Mouse (Mus musculus) layer of hippocampus, postnatal 36 days (tissue): Measurements from ENCODE around the gene Ogfod3. TPM values are rescaled to one million over a fixed set of nuclear protein-coding genes. Genes with fewer than 3 reads are reported as not detected.

Experiments used
- DNase-seq, 2 experiments: peaks; one replicate each; pipeline ENCODE4 v3.0.0; 2022
- total RNA-seq, 2 experiments: library from RNA; stranded (reverse); gene quantifications; 2 replicates each; pipeline ENCODE4 v1.2.3; 2021

Ogfod3 gene
- 1 to 10 TPM; 6.0 to 7.0 TPM for total RNA-seq

DNA sequence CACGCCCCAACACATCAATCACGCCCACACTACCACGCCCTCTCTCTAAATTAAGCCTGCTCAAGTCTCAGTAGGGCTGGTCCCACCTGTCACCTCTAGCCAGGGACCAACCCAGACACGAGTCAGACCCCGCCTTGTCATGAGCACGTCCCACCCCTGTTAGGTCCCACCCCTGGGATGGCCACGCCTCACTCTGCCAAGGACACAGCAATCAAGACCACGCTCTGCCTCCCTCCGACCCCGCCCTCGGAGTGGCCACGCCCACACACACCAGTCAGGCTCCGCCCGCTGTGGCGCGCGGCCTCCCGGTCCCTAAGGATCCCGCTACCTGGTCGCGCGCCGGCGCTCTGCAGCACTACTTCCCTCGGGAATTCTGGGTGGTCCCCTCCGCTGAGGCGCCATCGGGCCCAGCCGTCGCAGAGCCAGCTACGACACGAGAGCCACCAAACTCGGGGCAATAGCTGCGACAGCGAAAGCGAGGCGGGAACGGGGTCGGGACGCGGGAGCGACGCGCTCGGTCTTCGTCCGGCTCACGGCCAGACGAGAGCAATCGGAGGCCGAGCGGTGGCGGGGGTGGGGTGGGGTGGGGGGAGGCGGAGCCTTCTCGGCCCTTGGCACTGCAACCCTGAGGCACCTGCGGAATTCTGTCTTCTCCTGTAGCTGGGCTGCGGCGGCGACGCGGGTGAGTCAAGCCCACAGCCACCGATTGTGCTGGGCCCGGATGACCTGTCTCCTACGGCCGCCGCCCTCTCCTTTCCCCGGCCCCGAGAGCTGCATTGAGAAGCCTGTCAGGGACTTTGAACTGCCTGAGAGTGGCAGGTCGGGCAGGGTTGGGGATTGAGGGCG is at the start of gene Ogfod3, which contains the start of gene Hexdc:
Gene Ogfod3, minus strand, starts transcription at position 551 of the 846 bp plus-strand sequence.
Gene Hexdc, plus strand, starts transcription at position 273 of the 846 bp plus-strand sequence.
- DNase-seq = peak; percentile 91 to 93

DNA sequence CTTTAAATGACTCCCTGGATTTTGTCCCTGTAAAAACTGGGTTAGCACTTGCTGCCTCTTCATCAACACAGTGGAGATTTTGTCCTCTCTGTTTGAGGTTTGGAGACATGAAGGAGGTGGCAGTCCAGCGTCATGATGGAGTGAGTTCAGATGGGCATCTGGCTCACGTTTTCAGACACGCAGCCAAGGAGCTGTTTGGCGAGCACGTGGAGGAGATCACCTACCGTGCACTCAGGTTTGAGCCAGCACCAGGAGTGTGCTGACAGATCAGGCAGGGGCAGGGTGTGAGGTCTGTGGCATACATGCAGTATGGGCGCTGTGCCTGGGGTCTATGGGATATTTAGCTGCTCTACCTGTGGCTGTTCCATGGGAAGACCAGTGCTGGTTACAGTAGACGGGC is 45.7 kb upstream of the Ogfod3 start:
- DNase-seq = no peak

DNA sequence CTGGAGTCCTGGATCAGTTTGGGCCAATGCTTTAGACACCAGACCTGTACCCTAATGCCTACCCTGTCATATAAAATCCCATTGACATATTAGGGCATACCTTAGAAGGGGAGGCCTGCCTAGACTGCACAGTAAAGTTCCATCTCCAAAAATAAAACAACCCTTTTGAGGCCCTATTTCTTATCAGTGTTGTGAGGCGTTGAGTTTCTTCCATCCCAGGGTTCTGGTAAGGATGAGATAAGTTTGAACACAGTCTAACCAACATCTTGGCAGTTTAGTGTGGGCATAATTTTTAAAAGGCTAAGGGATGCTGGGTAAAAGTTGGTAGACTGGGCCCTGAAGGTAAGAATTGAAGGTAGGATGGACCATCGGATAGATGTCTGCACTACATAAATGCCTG is 35.2 kb upstream of the Ogfod3 start:
- no peak for DNase-seq

DNA sequence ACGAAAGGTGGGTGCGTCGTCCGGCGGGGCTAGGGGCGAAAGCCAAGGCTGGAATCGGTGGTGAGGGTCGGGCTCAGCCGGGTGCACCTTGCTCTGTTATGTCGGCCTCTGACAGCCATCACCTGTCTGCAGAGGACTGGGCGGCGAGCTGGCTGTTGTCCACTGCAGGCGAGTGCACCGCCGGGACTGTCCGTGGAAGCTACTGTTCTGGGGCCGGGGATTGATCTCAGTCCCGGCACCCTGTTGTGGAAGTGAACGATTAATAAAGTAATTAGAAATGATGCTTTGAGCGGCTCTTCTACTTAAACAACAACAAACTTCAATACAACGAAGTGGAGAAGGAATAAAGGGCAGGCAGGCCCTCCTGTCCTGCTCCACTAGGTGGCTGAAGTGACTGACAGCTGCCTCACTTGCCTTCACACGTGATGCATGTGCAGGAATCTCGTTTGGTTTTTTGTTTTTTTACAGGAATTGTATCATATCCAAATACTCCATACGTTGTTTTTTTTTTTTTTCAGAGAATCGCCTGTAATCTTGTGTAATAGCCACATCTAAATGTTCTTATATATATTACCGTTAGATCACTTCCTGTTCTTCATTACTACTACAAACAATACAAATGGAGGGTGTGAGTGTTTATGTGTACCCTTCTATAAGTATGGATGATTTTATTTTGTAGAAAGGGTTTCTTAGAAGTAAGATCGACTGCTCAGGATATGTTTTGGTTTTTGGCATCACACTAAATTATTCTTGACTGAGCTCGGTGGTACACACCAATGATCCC is 33.0 kb upstream of the Ogfod3 start:
- DNase-seq = no peak

DNA sequence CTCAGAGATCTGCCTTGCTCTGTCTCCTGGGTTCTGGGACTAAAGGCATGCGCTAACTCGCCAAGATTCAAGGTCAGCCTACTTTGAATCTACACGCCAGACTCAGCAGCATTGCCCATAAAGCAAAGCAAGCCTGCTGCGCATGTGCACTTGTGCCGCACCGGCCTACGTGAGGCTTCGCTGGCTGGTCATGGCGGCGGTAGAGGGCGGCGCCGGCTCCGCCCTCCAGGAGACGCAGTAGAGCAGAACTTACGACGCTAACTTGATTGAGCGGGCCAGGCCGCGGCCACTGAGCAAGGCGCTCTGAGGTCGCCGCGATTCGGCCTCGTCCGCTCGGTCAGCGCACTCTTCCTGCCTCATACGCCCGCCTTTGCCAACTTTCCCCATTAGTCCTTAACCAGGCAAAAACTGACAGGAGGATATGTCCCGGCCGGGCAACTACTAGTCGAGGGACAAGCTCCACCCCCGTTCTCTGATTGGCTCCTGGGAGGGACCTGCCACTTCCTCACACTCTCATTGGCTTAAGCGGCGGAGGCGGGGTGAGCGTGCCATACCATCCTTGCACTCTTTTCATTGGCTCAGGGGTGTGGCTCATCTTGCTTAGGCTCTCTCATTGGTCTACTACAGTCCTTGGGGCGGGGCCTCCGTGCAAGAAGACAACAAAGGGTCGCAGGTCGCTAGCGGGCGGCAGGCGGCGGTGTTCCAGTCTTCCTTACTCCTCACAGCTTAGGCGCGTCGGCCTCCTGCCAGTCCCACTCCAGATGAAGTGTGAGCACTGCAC is 32.2 kb upstream of the Ogfod3 start, which contains the start of gene Narf:
Gene Narf, plus strand, starts transcription at position 690 of the 781 bp plus-strand sequence.
- peak; percentile 99 for DNase-seq

DNA sequence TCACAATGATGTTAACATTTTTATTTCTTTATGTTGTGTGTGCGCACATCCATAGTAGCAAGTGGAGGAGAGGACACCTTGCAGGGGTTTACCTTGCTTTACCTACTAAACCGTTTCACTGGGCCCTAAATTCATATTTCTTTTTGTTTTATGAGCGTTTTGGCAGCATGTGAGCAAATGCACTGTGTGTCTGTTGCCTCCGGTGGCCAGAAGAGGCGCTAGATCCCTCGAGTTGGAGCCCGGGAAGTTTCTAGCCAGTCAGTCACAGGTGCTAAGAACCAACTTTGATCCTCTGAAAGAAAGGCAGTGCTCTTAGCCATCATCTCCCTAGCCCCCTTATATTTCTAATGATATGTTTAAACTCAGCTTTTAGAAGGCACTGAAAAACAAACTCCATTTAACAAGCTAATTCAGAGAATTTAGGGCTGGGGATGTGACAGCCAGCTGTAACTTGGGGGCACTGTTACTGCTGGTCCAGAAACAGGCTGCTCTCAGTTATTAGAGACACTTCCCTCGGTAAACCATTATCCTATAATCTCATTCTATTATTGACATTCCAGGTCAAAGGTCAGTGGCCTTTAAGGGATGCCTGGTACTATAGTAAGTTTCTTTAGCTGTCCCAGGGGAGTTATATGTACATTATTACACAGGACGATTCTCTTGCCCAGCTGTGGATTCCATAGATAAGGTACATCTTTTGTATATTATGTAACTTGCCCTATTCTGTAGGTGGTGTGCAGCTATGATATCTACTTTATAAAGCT is 31.1 kb upstream of the Ogfod3 start:
- DNase-seq = no peak

DNA sequence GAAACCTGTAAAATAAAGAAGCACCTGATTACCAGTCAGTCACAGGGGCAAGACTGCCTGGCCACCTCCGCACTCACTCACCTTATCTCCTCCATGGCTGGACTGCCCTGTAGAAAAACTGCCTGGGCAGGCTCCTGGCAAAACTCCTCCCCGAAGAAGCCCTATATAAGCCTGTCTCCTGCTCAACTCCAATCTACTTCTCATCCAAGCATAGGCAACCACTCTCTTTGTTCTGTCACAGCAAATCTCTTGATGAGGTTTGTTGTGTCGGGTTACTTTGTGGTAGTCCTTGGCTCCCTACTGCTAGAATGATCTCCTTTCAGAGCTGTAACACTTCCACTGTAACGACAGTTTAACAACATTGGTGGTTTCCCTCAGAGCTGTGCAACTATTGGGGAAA is 28.2 kb upstream of the Ogfod3 start:
- no peak for DNase-seq

DNA sequence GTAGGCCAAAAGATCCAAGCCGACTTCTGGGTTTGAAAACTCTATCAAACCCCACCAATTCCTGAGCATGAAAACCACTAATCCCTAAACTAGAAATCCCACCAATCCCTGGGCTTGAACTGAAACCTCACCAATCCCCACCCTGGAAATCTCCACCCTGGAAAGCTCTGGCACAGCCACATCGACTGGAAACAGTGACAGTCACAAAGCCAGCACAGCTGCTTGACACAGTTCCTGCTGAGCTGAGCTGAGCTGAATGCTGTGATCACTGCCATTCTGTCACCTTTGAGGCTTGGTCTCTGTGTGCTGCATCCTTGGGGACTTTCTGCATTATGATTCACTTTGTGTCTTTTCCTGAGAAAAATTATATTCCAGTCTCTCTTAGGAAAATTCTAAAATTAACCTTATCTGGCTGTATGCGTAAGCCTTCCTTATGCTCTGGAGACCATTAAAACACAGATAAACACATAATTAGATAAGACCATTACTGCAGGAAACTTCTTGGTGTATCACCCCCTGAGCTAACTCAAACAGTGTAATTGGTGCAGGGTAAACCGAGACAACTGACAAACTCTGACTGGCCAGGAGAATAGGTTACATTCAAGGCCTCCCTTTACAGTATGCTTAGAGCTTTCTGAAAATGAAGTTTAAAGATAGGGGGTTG is 27.2 kb upstream of the Ogfod3 start:
- DNase-seq = no peak

DNA sequence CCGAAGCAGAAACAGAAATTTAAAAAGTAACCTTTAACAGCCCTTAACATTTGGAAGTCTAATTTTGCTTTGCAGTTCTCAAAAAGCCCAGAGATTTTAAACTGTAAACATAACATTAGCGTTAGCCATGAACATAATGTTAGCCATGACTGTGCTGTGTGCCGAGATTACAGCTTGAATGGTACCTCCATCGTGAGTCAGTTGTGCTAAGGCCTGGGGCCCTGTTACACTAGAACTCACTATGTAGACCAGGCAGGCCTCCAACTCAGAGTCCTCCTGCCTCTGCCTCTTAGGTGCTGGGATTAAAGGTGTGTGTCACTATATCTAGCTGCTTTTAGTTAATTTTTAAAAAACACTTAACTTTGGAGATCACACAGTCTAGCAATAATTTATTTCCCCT is 26.7 kb upstream of the Ogfod3 start:
- no peak for DNase-seq

DNA sequence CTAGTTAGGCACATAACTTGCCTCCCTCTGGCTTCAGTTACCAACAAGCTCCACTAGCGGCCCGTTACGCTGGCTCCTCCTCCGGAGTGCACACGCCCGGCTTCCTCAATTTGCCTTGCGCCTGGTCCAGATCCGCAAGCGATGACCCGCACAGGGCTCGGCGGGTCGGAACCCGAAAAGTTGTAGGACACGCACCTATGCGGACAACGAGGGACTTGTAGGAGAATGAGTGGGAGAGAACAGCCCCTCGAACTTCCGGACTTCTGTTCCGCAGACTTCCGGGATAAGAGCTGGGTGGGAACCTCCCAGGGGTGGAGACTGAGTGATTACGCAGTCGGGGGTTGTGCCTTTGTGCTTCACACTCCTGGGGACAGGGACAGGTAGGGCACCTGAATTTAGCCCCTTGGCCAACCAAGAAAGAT is 24.5 kb upstream of the Ogfod3 start, which contains the start of gene Cybc1:
Gene Cybc1, minus strand, starts transcription at position 305 of the 422 bp plus-strand sequence.
- DNase-seq = peak; percentile 74 to 76

DNA sequence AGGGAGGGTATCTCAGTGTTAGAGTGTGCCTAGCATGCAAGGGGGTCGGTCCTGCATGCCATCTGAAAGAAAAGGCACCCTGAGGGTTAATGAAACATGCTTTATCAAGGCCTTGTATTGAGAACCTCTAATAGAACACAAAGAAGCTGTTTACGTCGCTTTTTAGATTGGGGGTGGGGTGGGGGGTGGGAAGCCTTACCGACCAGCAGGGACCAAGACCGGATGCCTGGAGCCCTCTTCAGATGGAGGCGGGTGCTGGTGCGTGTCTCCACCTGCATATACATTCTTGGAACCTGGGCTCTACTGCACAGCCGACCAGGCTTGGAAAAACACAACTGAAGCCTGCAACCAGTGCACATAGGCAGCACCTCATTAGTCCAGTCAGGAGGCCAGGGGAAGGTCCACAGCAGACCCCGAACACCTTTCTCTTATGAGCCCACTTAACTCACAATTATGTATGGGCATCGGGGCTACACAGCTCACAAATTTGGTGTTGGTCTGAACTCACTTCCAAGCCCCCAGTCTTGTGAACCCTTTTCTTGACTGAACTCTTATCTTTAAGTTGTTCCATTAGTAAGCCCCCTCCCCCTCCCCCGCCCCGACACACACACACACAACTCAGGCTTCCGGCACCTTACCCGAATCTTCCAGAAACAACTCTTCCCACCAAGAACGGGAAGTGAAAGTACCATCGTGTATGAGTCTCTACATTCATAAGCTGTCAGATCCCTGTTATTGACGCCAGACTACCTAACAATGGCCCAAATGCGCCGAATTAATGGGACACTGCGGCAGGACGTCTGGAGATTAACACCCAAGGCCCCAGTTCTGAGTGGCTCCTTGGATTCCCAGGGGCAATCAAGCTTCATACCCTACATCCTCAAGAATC is 23.9 kb upstream of the Ogfod3 start:
- DNase-seq = no peak

DNA sequence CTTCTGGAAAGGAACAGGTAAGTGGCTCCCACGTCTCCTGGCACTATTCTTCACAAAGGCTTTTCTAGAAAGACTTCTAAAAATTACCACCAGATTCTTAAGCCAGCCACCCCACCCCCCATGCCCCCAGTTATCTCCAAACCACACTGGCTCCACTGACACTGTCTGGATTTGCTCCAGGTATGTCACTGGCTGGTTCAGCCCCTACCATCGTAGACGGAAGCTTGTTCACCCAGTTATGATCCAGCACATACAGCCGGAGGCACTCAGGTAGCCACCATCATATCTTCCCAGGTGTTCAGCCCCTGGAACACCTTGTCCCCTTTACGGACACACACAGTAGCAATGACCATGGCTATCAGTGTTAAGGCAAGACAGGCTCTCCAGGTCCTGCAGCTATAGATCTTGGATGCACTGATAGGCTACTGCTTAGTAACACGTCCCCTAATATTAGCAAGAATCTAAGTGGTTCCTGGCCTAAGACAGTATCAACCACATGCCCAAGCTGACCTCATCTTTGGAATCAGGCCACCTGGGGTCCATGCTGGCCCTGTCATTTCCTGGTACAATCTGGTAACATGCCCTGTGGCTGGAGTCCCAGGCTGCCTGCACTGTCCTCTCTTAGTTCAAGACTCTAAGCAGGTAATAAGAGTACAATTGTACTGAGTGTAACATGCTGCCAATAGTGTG is 17.0 kb upstream of the Ogfod3 start:
- no peak for DNase-seq

DNA sequence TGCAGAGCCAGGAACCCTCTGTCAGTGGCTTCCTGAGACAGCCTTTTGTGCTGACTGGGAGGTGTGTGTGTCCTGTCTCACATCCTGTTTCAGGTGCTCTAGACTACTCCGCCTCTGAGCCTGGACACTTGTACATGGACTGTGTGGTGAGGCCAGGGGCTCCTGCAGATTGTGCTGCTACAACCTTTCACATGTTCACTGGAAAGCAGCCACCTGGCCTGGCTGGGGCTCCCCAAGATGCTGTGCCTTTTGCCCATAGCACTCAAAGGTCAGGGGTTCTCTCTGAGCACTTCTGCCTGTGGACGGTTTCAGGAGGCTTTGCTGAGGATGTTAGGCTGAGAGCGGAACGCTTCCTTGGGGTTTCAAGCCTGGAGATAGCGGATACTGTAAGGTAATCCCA is 16.3 kb upstream of the Ogfod3 start:
- DNase-seq = no peak

DNA sequence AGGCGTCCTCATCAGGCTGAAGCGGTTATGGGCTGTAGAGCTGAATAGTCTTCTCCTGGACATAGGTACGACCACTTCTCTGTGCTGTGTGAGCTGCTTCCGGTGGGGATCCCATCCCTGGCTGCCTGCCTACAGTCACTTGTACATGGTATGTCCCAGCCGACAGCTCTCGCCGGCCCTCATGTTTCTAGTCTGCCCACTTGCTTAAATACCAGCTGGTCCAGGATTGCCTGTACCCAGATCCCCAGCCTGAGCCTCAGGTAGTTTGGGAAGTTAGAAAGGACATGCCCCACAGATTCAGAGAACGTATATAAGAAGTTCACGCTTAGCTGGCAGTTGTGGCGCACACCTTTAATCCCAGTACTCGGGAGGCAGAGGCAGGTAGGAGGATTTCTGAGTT is 15.3 kb upstream of the Ogfod3 start:
- DNase-seq = no peak

DNA sequence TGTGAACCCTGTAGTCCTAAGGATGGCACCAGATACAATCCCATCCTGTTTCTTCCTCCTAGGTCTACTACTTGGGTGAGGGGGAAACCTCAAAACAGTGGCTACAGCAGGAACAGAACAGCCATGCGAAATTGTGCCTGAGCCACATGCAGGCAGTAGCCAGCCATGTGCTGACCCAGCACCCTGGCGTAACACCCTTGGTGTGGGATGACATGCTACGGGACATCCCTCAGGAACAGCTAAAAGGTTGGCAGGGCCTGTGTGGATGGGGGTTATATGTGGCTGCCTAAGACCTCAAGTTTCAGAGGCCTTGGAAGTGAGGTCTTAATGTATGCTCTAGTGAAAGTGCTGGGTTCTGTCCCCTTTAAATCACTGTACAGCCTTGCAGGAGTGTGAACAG is 12.3 kb upstream of the Ogfod3 start:
- no peak for DNase-seq

DNA sequence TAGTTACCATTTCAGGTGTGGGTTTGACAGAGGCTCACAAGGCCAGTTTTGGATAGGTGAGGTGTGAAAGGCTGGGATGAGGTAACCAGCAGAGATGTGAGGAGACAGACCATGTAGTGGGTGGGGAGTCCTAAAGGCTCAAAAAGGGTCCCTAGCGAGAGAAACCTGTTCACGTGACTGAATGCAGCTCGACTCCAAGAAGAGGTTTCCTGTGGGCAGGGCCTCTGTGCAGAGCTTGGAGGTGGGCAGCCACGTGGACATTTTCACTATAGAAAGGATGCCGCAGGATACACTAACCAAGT is 701 bp downstream of the Ogfod3 start:
- DNase-seq = no peak

DNA sequence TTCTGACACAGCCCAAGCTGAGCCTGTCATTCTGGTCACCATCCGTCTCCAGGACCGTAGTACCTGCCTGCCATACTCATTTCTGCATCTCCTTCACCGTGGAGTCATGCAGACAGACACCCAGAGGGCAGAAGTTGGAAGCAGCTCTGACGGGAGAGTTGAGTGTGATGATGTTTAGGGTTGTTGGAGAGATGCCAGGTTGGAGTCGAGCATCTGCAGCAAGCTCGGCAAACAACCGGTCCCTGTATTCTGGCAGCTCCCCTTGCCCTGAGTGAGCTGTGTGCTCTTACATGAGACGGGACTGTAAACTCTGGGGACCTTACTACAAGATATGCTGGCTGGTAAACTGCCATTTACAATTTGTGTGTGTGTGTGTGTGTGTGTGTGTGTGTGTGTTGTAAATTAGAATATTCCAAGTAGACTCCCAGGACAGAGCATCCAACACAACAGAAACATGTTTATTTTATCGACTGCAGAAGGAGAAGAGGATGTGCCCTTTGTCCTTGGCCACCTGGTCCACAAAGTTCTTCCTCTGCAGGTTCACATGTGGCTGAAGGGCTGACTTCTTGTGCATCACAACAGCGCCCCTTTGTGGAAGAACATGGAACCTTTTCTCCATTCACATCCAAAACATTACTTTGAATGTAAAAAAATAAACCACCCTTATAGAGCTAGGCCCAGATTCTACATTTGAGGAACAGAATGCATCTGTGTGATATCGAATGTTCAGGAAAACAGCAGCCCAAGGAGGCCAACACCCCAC is 2.9 kb downstream of the Ogfod3 start:
- DNase-seq = no peak

DNA sequence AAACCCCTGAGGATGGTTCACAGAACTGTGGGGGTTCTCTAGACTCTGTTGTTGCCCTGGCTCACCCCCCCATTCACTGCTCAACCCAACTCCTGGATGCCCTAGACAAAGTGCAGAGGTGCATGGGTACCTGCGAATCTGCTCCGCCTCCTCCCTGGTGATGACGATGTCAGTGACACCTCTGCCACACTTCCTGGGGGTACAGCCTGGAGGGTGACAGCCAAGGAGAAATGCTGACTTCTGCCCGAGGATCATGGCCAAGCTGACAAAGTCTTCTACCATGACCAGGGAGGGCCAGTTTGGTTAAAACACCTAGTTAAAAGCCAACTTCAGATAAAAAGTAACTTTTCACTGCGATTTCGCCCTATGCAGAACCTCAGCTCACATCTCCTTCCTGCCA is 3.7 kb downstream of the Ogfod3 start:
- DNase-seq = no peak

DNA sequence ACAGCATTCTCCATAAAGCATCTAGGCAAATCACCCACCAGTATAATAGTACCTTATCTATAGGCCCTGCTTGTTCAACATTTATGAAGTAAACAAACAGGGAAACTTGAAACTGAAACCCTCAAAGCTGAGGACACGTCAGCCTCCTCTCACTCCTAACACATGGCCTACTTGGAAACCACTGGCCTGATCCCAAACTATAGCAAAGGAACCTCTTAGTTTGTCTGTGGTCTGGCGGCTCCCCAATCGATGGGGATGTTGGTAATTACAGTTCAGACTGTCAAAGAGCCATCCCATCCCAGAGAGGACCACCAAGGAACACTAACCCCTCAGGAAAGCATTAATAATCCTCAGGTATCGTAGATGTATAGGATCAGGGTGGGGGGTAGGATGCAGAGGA is 4.7 kb downstream of the Ogfod3 start:
- no peak for DNase-seq
